Mouse (Mus musculus): ENCODE measurements around the gene Fam129a.
A peak's percentile ranks its signal among the peaks of the same experiment; 100 is the strongest.

The Fam129a gene

DNA sequence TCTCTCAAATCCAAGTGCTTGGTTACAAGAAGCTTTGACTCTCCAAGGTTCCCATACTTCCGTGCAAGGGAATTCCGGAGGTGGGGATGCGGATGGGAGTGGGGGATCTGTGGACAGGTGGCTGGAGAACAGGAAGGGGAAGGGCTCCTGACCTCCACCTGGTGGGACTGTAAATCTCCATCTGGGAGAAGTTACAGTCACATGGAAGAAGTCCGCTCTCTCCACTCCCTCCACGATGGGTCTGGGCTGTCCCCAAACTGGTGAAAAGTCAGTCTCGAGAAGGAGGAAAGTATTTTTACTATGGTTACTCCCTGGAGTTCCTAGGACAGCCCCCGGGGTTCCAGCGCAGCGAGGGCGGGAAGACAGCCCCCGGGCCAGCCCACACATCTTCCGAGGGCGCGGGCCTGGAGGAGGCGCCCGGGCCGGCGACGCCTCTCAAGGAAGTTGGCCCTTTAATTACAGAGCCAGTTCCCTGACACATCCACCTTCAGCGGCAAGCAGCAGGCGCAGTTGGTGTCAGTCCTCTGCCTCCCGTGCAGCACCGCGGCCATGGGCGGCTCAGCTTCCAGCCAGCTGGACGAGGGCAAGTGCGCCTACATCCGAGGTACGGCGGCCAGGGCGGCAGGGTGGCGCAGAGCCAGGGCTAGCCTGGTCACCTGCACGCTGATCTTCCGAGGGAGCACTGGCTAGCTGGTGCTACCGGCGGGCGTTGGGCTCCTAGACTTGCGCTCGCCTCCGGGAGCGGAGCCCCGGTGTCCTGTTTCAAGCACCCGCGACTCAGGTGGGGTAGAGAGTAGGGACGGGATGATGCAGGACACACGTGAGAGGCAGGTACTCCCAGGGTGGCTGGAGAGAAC is at the start of gene Fam129a:
Gene Fam129a, plus strand, starts transcription at position 206 of the 857 bp plus-strand sequence.
- no peaks in the 10 kb centered on the region for H3K36me3 ChIP-seq (ENCODE audit: insufficient read depth, low read length)
- H3K4me3 ChIP-seq (replicated peaks; ENCODE audit: low read length) = peak within 1 kb of the TSS; percentile 84
- TF ChIP-seq CTCF (conservative IDR thresholded peaks at IDR 0.05; ENCODE audit: low read length) (no peak), POU5F1 (IDR thresholded peaks at IDR 0.05; ENCODE audit: borderline replicate concordance, low read length) (no peak), NANOG (IDR thresholded peaks at IDR 0.05; ENCODE audit: borderline replicate concordance, low read length) (no peak)
- H3K4me1 ChIP-seq (replicated peaks; ENCODE audit: low read depth, low read length) = peaks cover 40% of the 10 kb centered on the region
- no peaks in the 10 kb centered on the region for H3K9me3 ChIP-seq (ENCODE audit: low read length)
- peaks cover 30% of the 10 kb centered on the region for H3K27me3 ChIP-seq (ENCODE audit: insufficient read depth, low read length)

DNA sequence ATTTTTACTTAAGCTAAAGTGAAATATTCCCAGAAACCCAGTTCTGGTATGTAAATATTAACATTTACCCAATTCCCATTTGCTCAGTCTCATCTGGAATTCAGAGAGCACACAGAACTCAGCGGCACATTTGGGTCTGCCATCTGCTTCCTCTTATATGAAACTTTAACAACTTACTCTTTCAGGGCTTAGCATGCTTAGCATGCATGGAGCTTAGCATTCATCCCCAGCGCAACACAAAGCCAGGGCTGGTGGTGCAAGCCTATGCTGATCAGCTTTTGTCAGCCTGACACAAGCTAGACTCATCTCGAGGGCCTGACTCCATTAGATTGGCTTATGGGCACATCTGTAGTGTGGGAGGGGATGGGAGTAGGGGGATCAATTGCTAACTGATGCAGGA is 44.3 kb upstream of the Fam129a start:
- no peaks in the 10 kb centered on the region for H3K9me3 ChIP-seq (ENCODE audit: low read length)
- H3K27me3 ChIP-seq (ENCODE audit: insufficient read depth, low read length) = no peaks in the 10 kb centered on the region
- H3K36me3 ChIP-seq (ENCODE audit: insufficient read depth, low read length) = no peaks in the 10 kb centered on the region
- no peaks in the 10 kb centered on the region for H3K4me1 ChIP-seq (replicated peaks; ENCODE audit: low read depth, low read length)
- TF ChIP-seq NANOG (IDR thresholded peaks at IDR 0.05; ENCODE audit: borderline replicate concordance, low read length) (no peak), CTCF (conservative IDR thresholded peaks at IDR 0.05; ENCODE audit: low read length) (no peak), POU5F1 (IDR thresholded peaks at IDR 0.05; ENCODE audit: borderline replicate concordance, low read length) (no peak)
- no peak overlapping the region for H3K4me3 ChIP-seq (replicated peaks; ENCODE audit: low read length)

DNA sequence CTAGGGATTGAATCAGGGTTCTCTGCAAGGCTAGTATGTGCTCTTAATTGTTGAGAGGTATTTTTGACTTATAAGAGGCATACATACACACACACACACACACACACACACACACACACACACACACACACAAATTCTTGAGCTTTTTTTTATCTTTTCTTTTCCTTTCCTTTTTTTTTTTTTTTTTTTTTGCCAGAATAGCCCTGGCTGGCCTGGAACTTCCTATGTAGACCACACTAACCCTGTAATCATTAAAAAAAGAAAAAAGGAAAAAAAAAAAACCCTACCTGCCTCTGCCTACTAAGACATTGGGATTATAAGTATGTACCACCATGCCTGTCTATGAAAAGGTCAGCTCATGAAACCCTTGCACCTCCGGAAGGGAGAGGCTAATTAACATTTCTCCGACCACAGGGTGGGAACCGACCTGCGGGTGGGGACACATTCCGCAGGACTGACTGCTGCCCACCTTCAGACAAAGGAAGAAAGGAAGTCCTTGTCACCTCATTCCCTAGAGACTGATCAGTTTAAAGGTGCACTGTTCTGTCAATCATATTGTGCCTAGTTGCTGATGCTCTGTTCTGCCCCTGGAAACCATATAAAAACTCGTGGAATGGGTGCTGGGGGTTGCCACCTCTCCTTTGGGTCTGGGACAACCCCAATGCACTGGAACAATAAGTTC is 27.0 kb upstream of the Fam129a start:
- Histone ChIP-seq H3K36me3 (ENCODE audit: insufficient read depth, low read length) (no peaks in the 10 kb centered on the region), H3K4me3 (replicated peaks; ENCODE audit: low read length) (peak overlapping the region; percentile 37), H3K4me1 (replicated peaks; ENCODE audit: low read depth, low read length) (peaks cover 39% of the 10 kb centered on the region), H3K27me3 (ENCODE audit: insufficient read depth, low read length) (no peaks in the 10 kb centered on the region), H3K9me3 (ENCODE audit: low read length) (no peaks in the 10 kb centered on the region)
- TF ChIP-seq POU5F1 (IDR thresholded peaks at IDR 0.05; ENCODE audit: borderline replicate concordance, low read length) = no peak
- TF ChIP-seq NANOG (IDR thresholded peaks at IDR 0.05; ENCODE audit: borderline replicate concordance, low read length) = no peak
- no peak for TF ChIP-seq CTCF (conservative IDR thresholded peaks at IDR 0.05; ENCODE audit: low read length)

DNA sequence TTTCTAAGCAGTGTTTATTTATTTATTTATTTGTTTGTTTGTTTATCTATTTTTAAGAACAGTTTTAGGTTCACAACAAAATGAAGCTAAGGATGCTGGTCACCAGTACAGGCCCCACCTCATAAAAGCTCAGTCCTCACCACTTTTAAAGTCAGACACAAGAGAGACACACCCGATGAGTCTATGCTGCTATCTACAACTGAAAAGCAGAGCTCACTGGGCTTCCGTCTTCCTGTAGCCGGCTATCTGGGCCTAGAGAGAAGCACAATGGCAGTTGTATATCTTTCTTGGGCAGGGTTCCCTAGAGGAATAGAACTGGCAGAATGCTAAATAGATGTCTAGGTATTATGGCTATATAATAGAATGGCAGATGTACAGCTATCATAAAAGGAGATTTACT is 26.4 kb upstream of the Fam129a start:
- H3K4me1 ChIP-seq (replicated peaks; ENCODE audit: low read depth, low read length) = peaks cover 39% of the 10 kb centered on the region
- TF ChIP-seq CTCF (conservative IDR thresholded peaks at IDR 0.05; ENCODE audit: low read length) (no peak), NANOG (IDR thresholded peaks at IDR 0.05; ENCODE audit: borderline replicate concordance, low read length) (no peak), POU5F1 (IDR thresholded peaks at IDR 0.05; ENCODE audit: borderline replicate concordance, low read length) (no peak)
- no peaks in the 10 kb centered on the region for H3K36me3 ChIP-seq (ENCODE audit: insufficient read depth, low read length)
- no peaks in the 10 kb centered on the region for H3K9me3 ChIP-seq (ENCODE audit: low read length)
- H3K27me3 ChIP-seq (ENCODE audit: insufficient read depth, low read length) = no peaks in the 10 kb centered on the region
- H3K4me3 ChIP-seq (replicated peaks; ENCODE audit: low read length) = peak overlapping the region; percentile 60; the same call in 1 of the 2 replicates

DNA sequence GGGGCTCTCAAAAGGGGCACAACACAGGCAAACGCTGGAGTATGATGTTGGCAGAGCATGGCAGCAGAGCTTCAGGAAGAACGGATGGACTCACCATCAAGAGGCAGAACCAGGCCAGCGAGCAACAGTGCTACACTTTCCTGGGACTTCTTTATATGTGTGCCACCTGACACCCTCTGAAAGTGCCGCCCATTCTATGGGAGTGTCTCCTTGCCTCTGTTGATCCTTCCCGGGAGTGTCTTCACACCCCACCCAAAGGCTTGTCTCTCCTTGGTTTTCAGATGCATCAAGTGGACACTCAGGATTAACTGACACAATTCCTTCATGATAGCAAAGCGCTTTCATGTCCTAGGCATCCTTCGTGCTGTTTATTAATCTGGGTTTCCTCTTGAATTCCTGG is 25.4 kb upstream of the Fam129a start:
- Histone ChIP-seq H3K9me3 (ENCODE audit: low read length) (no peaks in the 10 kb centered on the region), H3K36me3 (ENCODE audit: insufficient read depth, low read length) (no peaks in the 10 kb centered on the region), H3K4me1 (replicated peaks; ENCODE audit: low read depth, low read length) (peaks cover 39% of the 10 kb centered on the region), H3K27me3 (ENCODE audit: insufficient read depth, low read length) (no peaks in the 10 kb centered on the region), H3K4me3 (replicated peaks; ENCODE audit: low read length) (peak overlapping the region; percentile 60)
- no peak for TF ChIP-seq POU5F1 (IDR thresholded peaks at IDR 0.05; ENCODE audit: borderline replicate concordance, low read length)

DNA sequence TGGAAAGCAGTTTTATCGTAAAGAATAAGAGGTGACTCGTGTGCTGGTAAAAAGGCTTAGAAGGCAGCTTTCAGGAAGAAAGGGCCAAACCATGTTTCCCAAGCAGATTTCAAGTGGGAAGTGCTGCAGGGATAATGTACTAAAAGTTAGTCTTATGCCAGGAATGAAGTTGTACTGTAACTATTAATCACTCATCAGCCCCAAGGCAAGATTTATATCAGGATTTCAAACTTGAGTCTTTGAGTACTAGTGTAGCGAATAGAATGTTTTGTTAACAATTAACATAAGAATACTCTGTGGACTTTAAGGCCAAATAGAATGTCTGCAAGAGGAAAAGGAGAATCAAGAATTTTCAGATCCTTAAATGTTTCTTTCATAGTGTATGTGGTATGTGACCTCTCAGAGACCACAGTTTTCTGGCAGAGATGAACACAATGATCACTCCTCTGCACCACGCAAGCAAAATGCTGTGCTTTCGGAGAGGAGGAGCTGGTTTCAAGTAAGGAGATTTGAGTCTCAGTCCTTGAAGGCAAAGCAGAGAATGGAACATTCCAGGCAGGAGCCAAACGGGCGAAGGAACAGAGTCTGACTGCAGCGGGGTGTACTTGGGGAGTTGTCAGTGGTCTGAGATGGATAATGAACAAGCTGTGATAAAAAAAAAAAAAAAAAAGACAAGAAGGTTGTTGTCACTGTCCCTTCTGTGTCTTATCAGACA is 21.9 kb upstream of the Fam129a start:
- Histone ChIP-seq H3K27me3 (ENCODE audit: insufficient read depth, low read length) (no peaks in the 10 kb centered on the region), H3K4me3 (replicated peaks; ENCODE audit: low read length) (no peak overlapping the region), H3K4me1 (replicated peaks; ENCODE audit: low read depth, low read length) (peaks cover 21% of the 10 kb centered on the region), H3K9me3 (ENCODE audit: low read length) (no peaks in the 10 kb centered on the region), H3K36me3 (ENCODE audit: insufficient read depth, low read length) (no peaks in the 10 kb centered on the region)
- no peak for TF ChIP-seq NANOG (IDR thresholded peaks at IDR 0.05; ENCODE audit: borderline replicate concordance, low read length)
- no peak for TF ChIP-seq CTCF (conservative IDR thresholded peaks at IDR 0.05; ENCODE audit: low read length)
- TF ChIP-seq POU5F1 (IDR thresholded peaks at IDR 0.05; ENCODE audit: borderline replicate concordance, low read length) = no peak

DNA sequence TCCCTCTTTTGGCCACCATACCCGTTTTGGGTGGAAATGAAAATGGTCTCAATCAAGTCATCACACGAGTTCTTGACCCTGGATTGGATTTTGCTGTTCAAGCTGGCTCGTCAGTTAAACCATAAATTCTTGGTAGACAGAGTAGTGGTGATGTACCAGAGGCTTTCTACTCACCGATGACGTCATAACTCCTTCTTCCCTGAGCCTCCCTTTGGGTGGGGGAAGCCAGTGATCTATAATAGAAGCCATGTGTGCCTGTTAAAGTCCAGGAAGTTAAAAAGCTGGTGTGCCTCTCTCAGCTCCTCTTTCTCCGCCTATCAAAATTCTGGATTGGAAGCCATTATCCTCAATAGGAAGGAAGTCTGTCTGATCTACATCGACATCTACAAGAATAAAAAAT is 21.2 kb upstream of the Fam129a start:
- Histone ChIP-seq H3K9me3 (ENCODE audit: low read length) (no peaks in the 10 kb centered on the region), H3K27me3 (ENCODE audit: insufficient read depth, low read length) (no peaks in the 10 kb centered on the region), H3K4me1 (replicated peaks; ENCODE audit: low read depth, low read length) (peaks cover 15% of the 10 kb centered on the region), H3K4me3 (replicated peaks; ENCODE audit: low read length) (no peak overlapping the region), H3K36me3 (ENCODE audit: insufficient read depth, low read length) (no peaks in the 10 kb centered on the region)
- TF ChIP-seq NANOG (IDR thresholded peaks at IDR 0.05; ENCODE audit: borderline replicate concordance, low read length) (no peak), CTCF (conservative IDR thresholded peaks at IDR 0.05; ENCODE audit: low read length) (no peak), POU5F1 (IDR thresholded peaks at IDR 0.05; ENCODE audit: borderline replicate concordance, low read length) (no peak)

Measured in E14TG2a.4 (cell line).